Mouse (Mus musculus) embryo, embryonic 9.5 days (tissue): ENCODE measurements at regions not wholly inside any gene's neighbourhood (a gene's known extent, or its start where the extent isn't known, plus 50 kb on each side); places are given as distances from the start of the nearest gene placed in this dataset.

Experiments used
- DNase-seq: peaks from one replicate; pipeline ENCODE4 v3.0.0-alpha.2; 2017; ENCODE audit errors: extremely low spot score

DNA sequence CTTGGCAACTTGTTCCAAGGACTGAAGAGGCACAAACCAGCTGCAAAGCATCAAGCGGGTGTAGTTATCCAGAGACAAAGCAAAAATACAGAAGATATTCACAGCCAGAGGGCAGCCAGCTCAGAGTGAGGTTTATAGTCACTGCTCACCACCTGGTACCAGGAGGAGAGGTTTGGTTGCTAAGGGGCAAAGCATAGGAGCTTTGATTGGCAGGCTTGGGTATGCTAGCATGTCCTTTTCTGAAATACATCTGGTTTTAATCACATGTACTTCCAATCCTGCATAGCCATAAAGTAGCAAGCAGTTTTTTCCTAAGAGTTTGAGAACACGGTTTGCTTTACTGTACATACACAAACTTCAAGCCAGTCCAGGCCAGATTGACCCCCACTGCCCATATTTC lies 349.4 kb downstream of the Matn1 start:
- DNase-seq = no peak

- DNase-seq = no peak
Observed at GRCm38 (mm10) chr4:131298011-131298674, 354.0 kb downstream of the Matn1 start.

DNA sequence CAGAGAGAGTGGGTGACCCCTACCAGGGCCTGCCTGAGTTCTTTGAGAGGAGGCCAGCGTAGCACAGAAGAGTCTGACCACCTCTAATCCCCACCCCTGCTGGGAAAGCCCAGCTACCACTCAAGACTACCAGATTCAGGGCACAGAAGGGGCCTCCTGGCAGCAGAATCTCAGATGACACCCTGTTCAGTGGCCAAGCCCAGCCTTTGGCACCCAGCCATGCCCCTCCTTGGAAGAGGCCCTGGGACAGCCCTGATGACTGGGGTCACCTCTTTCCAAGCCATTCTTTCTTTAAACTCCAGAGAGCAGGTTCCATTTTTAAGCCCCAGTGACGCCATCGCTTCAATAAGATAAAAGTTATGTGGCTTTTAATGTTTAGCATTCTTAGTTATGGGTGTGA lies 359.8 kb downstream of the Matn1 start:
- DNase-seq = no peak

- no peak for DNase-seq
Observed at GRCm38 (mm10) chr4:131304361-131304777, 360.2 kb downstream of the Matn1 start.

DNA sequence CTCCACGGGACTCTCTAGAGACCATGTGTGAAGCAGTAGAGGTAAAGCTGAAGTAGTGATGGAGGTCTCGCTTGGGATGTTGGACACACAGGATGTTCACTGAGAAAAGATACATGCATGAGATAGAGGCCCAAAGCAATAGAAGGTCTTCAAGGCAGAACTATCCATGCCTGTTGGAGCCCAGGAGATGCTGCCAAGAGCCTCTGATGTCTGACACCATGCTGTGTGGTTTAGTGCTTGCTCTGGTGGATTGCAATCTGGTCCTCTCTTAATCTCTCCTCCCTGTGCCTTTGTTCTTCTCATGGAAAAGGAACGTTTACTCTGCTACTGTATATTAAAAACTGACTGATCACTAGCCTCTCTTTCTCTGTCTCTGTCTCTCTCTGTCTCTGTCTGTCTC lies 370.0 kb downstream of the Matn1 start:
- DNase-seq = no peak

GRCm38 (mm10) chr4:131316041-131316440 lies 371.9 kb downstream of the Matn1 start:
- no peak for DNase-seq

DNA sequence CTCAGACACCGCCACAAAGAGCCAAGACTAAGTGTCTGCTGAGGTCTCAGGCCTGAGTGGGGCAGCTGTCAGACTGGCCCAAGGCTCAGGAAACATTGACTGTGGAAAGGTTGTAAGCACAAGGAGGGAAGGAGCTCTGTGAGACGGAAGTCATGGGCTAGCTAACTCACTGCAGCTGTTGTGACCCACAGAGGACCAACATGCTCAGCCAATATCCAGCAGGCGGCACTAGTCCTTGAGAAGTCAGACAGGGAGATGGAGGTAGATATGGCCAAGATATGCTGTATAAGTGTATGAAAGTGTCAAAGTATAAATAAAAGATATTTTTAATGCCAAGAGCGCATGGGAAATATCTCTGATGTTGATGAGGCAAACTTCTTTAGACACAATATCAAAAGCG lies 378.1 kb downstream of the Matn1 start:
- no peak for DNase-seq

DNA sequence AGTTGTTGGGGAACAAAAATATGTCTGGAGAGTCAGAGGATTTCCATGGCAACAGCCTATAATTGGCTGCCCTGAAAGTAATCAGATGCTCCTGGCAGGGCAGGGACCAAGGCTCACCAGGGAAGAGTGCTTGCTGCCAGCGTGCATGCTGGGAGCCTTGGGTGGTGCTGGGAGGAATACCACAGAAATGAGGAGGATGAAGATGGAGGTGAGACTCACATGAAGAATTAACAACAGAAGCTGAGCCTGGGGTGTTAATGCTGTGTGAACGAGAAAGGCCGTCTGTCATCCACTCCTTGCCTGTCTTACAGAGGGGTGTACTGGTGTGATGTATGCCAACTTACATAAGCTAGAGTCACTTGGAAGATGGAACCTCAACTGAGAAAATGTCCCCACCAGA lies 380.3 kb downstream of the Matn1 start:
- no peak for DNase-seq

- DNase-seq = no peak
Observed at GRCm38 (mm10) chr4:131325200-131325599, 381.0 kb downstream of the Matn1 start.

DNA sequence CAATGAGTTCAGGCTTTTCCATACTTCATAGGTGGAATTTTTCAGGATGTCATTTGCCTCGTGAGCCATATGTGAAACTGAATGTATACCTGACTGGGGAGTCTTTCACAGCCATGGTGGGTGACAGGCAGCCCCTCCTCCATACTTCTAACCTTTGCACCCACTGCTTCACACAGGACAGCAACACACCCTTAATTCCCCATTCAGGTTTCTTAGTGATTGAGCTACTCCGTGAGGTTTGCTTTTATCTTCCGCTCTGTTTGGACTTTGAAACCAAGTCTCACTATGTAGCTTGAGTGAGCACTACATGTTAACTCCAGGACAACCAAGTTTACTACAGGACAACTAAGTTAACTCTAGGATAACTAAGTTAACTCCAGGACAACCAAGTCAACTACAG lies 381.4 kb downstream of the Matn1 start:
- no peak for DNase-seq

DNA sequence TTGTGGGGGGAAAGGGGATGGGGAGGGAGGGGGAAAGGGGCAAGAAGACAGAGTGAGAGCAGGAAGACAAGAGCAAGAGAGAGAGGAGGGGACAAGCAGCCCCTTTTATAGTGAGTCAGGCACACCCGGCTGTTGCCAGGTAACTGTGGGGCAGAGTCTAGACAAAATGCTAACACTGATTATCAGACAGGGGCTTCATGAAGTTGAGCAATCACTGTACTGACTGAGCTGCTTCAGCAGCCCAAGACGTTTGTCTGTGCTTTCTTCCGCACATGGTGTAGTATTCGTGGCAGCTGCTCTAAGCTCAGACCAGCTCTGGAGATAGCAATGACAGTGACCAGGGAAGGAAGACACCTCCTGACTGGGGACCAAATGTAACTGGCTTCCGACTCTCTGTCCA lies 385.2 kb downstream of the Matn1 start:
- no peak for DNase-seq

GRCm38 (mm10) chr4:131331646-131332045 lies 387.5 kb downstream of the Matn1 start:
- no peak for DNase-seq

- no peak for DNase-seq
Observed at GRCm38 (mm10) chr4:131336801-131337200, 392.6 kb downstream of the Matn1 start.

GRCm38 (mm10) chr4:131340993-131341695 lies 397.0 kb downstream of the Matn1 start:
- no peak for DNase-seq

DNA sequence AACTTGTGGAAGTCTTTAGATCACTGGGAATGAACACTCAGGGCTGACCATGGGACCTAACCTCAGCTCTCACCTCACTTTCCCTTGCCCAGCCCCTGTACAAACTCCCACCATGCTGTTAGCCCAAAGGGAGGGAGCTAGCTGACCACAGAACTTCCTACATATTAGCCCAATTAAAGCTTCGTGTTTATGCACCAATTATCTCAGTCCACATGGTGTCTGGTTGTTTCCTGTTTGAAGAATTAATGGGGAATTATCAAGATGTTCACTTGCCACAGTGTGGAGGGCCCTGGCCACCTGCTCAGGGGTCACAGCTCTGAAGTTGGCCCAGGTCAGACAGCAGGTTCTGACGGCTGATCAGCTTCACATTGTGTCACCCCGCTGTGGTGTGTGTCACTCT lies 402.5 kb downstream of the Matn1 start:
- DNase-seq = no peak

- DNase-seq = no peak
Observed at GRCm38 (mm10) chr4:131350268-131350667, 406.1 kb downstream of the Matn1 start.

GRCm38 (mm10) chr4:131354908-131355307 lies 410.7 kb downstream of the Matn1 start:
- DNase-seq = no peak

GRCm38 (mm10) chr4:131355526-131355991 lies 411.4 kb downstream of the Matn1 start:
- DNase-seq = no peak

- DNase-seq = no peak
Observed at GRCm38 (mm10) chr4:131356316-131356715, 412.1 kb downstream of the Matn1 start.

DNA sequence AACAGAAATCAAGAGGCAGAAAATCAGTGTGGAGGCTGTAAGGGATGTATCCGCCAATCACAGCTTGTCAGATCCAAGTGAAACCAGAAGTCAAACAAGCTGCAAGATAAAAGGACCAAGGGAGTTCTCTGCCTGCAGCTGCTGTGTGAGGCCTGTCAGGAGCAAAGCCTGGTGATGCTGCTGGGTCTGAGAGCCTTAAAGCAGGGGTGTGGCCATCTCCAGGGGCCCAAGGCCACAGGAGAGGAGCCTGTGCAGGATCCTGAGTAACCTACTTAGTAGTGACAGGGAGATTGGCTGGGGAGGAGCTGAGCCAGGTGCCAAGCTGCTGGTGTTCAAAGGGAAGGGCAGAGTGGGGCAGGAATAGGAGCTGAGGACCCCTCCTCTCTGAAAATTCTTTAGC lies 418.8 kb downstream of the Matn1 start:
- no peak for DNase-seq

DNA sequence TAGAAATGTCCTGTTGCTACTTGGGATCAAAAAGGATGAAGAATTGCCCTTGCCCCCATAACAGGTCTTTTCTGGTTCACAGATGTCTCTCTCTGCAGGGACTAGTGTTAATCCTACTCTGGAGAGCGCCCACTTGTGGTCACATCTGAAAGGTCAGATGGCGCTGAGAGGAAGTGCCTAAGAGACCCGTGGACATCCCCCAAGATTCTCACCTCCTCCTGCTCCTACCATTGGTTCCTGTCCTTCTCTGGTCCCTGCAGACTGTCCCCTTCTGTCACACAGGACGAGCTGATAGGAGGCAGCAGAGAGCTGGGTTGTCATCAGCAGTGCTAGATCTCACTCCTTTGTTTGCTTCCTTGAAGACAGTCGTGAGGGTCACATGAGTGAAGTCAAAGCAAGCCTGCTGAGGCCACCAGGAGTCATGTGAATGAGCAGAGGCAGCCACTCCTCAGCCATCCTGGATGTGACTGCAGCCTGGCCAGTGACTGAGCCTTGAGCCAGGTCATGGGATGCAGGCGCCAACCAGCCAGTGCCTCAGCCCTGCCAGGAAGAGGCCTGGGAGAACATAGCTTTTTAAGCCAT lies 420.6 kb downstream of the Matn1 start:
- DNase-seq = peak; percentile 56

DNA sequence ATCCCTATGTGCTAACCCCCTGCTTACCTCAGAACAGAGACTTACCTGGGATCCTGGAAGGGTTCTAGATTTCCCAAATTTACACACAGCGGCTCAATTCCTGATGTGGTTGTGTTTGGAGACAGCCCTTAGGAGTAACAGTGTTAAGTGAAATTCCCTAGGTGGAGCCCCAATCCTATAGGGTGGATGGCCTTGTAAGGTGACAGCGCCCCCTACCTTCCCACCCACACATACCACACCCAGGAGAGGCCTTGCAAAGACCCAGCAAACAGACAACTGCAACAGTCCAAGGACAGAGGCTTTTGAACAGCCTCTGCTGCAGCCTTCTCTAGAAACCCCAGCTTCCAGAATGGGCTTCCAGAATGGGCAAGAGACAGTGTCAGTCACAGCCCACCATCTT lies 421.8 kb downstream of the Matn1 start:
- DNase-seq = no peak

- no peak for DNase-seq
Observed at GRCm38 (mm10) chr4:131366656-131367055, 422.5 kb downstream of the Matn1 start.
